Mouse (Mus musculus) embryonic fibroblast, embryonic 13.5 days (primary cell): ENCODE measurements around the gene Camkk2.
A peak's percentile ranks its signal among the peaks of the same experiment; 100 is the strongest.

Experiments
- CTCF ChIP-seq: IDR thresholded peaks from 2 replicates; pipeline ENCODE4 v1.5.1; 2011; ENCODE audit warnings: mild to moderate bottlenecking, control low read depth, low read length, moderate library complexity, borderline replicate concordance; ENCODE audit not compliant: insufficient read depth
- POLR2A ChIP-seq: IDR thresholded peaks from 2 replicates; pipeline ENCODE4 v1.6.1; 2011; ENCODE audit warnings: low read depth, mild to moderate bottlenecking, control low read depth, low read length, moderate library complexity

DNA sequence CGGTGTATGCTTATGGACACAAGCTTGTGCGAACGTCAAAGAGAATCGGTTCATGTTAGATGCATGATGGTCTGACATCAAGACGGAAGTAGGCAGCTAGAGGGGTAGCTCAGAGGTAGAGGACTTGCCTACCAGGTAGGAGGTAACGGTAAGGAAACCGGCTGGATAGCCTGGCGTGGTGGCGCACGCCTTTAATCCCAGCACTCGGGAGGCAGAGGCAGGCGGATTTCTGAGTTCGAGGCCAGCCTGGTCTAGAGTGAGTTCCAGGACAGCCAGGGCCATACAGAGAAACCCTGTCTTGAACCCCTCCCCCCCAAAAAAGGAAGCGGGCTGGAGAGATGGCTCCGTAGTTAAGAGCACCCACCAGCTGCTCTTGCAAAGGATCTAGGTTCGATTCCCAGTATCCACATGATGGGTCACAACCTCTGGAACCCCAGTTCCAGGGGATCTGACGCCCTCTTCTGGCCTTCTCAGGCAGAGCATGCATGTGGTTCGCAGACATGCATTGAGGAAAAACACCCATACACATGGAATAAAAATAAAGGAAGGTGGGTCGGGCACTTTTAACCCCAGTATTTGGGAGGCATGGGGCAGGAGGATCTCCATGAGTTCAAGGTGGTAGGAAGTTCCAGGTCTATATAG is 1.7 kb upstream of the Camkk2 start:
- 0 out of 2 replicates have a peak, but pooled peaks have one; percentile 3 for TF ChIP-seq CTCF
- TF ChIP-seq POLR2A = no peak
